Mouse (Mus musculus): ENCODE measurements around the gene Tet2. TPM values are rescaled to one million over a fixed set of nuclear protein-coding genes. Genes with fewer than 3 reads are reported as not detected.
A peak's percentile ranks its signal among the peaks of the same experiment; 100 is the strongest.

Gene Tet2
- polyA plus RNA-seq, 1 experiment from 2014 or later: 15.4 TPM

GRCm38 (mm10) chr3:133518801-133519200 is 26.1 kb downstream of the Tet2 start:
- H3K9ac ChIP-seq (ENCODE audit: low read depth, low read length): no peak overlapping the region
- H3K4me3 ChIP-seq (ENCODE audit: low read depth, low read length): no peak overlapping the region
- ATAC-seq (ENCODE audit: low read depth) (no peak), DNase-seq (ENCODE audit: low spot score) (no peak)
- no peak overlapping the region for H3K4me2 ChIP-seq (ENCODE audit: low read depth, low read length)
- H3K36me3 ChIP-seq (ENCODE audit: control insufficient read depth, insufficient read depth, low read length): peaks cover 23% of the 10 kb centered on the region
- H3K9me3 ChIP-seq (ENCODE audit: control insufficient read depth, low read length): no peaks in the 10 kb centered on the region
- H3K4me1 ChIP-seq (ENCODE audit: control insufficient read depth, insufficient read depth, low read length): 0 out of 2 replicates have a peak, but pooled peaks cover 3% of the 10 kb centered on the region
- H3K27me3 ChIP-seq (replicated peaks; ENCODE audit: control insufficient read depth, insufficient read depth, low read length): no peaks in the 10 kb centered on the region
- 79% methylated on average over 3 of the region's 3 CpGs for WGBS
- H3K27ac ChIP-seq (replicated peaks; ENCODE audit: low read depth, low read length): no peak overlapping the region

GRCm38 (mm10) chr3:133518116-133518515 is 26.8 kb downstream of the Tet2 start:
- Histone ChIP-seq H3K9ac (ENCODE audit: low read depth, low read length) (no peak overlapping the region), H3K36me3 (ENCODE audit: control insufficient read depth, insufficient read depth, low read length) (peaks cover 23% of the 10 kb centered on the region), H3K4me3 (ENCODE audit: low read depth, low read length) (no peak overlapping the region), H3K4me2 (ENCODE audit: low read depth, low read length) (no peak overlapping the region), H3K4me1 (ENCODE audit: control insufficient read depth, insufficient read depth, low read length) (0 out of 2 replicates have a peak, but pooled peaks cover 3% of the 10 kb centered on the region), H3K27me3 (replicated peaks; ENCODE audit: control insufficient read depth, insufficient read depth, low read length) (no peaks in the 10 kb centered on the region), H3K9me3 (ENCODE audit: control insufficient read depth, low read length) (no peaks in the 10 kb centered on the region), H3K27ac (replicated peaks; ENCODE audit: low read depth, low read length) (no peak overlapping the region)
- ATAC-seq (ENCODE audit: low read depth): no peak
- DNase-seq (ENCODE audit: low spot score): no peak
- 84% methylated on average over 6 of the region's 6 CpGs for WGBS

GRCm38 (mm10) chr3:133517406-133517805 is 27.5 kb downstream of the Tet2 start:
- Histone ChIP-seq H3K27me3 (replicated peaks; ENCODE audit: control insufficient read depth, insufficient read depth, low read length) (no peaks in the 10 kb centered on the region), H3K9ac (ENCODE audit: low read depth, low read length) (no peak overlapping the region), H3K4me2 (ENCODE audit: low read depth, low read length) (no peak overlapping the region), H3K9me3 (ENCODE audit: control insufficient read depth, low read length) (no peaks in the 10 kb centered on the region), H3K4me1 (ENCODE audit: control insufficient read depth, insufficient read depth, low read length) (0 out of 2 replicates have a peak, but pooled peaks cover 3% of the 10 kb centered on the region), H3K27ac (replicated peaks; ENCODE audit: low read depth, low read length) (no peak overlapping the region), H3K4me3 (ENCODE audit: low read depth, low read length) (no peak overlapping the region), H3K36me3 (ENCODE audit: control insufficient read depth, insufficient read depth, low read length) (peaks cover 23% of the 10 kb centered on the region)
- DNase-seq (ENCODE audit: low spot score): no peak
- 78% methylated on average over 6 of the region's 6 CpGs for WGBS
- no peak for ATAC-seq (ENCODE audit: low read depth)

- peaks cover 35% of the 10 kb centered on the region for H3K36me3 ChIP-seq (ENCODE audit: control insufficient read depth, insufficient read depth, low read length)
- H3K27ac ChIP-seq (replicated peaks; ENCODE audit: low read depth, low read length): no peak overlapping the region
- 60% methylated on average over 6 of the region's 6 CpGs for WGBS
- H3K9ac ChIP-seq (ENCODE audit: low read depth, low read length): no peak overlapping the region
- H3K9me3 ChIP-seq (ENCODE audit: control insufficient read depth, low read length): no peaks in the 10 kb centered on the region
- no peak overlapping the region for H3K4me2 ChIP-seq (ENCODE audit: low read depth, low read length)
- H3K4me3 ChIP-seq (ENCODE audit: low read depth, low read length): no peak overlapping the region
- peak; percentile 39; the same call in 1 of the 2 replicates for ATAC-seq (ENCODE audit: low read depth)
- no peaks in the 10 kb centered on the region for H3K27me3 ChIP-seq (replicated peaks; ENCODE audit: control insufficient read depth, insufficient read depth, low read length)
- DNase-seq (ENCODE audit: low spot score): peak; percentile 79
- 0 out of 2 replicates have a peak, but pooled peaks cover 3% of the 10 kb centered on the region for H3K4me1 ChIP-seq (ENCODE audit: control insufficient read depth, insufficient read depth, low read length)
Measured at GRCm38 (mm10) chr3:133516137-133516536, 28.8 kb downstream of the Tet2 start.

- Histone ChIP-seq H3K27me3 (replicated peaks; ENCODE audit: control insufficient read depth, insufficient read depth, low read length) (no peaks in the 10 kb centered on the region), H3K4me3 (ENCODE audit: low read depth, low read length) (no peak overlapping the region), H3K9me3 (ENCODE audit: control insufficient read depth, low read length) (no peaks in the 10 kb centered on the region), H3K4me1 (ENCODE audit: control insufficient read depth, insufficient read depth, low read length) (no peaks in the 10 kb centered on the region), H3K4me2 (ENCODE audit: low read depth, low read length) (no peak overlapping the region), H3K36me3 (ENCODE audit: control insufficient read depth, insufficient read depth, low read length) (peaks cover 38% of the 10 kb centered on the region), H3K27ac (replicated peaks; ENCODE audit: low read depth, low read length) (no peak overlapping the region), H3K9ac (ENCODE audit: low read depth, low read length) (no peak overlapping the region)
- 92% methylated on average over 8 of the region's 8 CpGs for WGBS
- no peak for ATAC-seq (ENCODE audit: low read depth)
- no peak for DNase-seq (ENCODE audit: low spot score)
Measured at GRCm38 (mm10) chr3:133515204-133515969, 29.6 kb downstream of the Tet2 start.

- WGBS: 94% methylated on average over 12 of the region's 12 CpGs
- H3K4me2 ChIP-seq (ENCODE audit: low read depth, low read length): no peak overlapping the region
- no peak overlapping the region for H3K27ac ChIP-seq (replicated peaks; ENCODE audit: low read depth, low read length)
- no peaks in the 10 kb centered on the region for H3K27me3 ChIP-seq (replicated peaks; ENCODE audit: control insufficient read depth, insufficient read depth, low read length)
- DNase-seq (ENCODE audit: low spot score) (no peak), ATAC-seq (ENCODE audit: low read depth) (no peak)
- H3K36me3 ChIP-seq (ENCODE audit: control insufficient read depth, insufficient read depth, low read length): peaks cover 43% of the 10 kb centered on the region
- H3K9me3 ChIP-seq (ENCODE audit: control insufficient read depth, low read length): no peaks in the 10 kb centered on the region
- no peak overlapping the region for H3K9ac ChIP-seq (ENCODE audit: low read depth, low read length)
- no peak overlapping the region for H3K4me3 ChIP-seq (ENCODE audit: low read depth, low read length)
- H3K4me1 ChIP-seq (ENCODE audit: control insufficient read depth, insufficient read depth, low read length): no peaks in the 10 kb centered on the region
Measured at GRCm38 (mm10) chr3:133514290-133514689, 30.6 kb downstream of the Tet2 start.

GRCm38 (mm10) chr3:133513475-133513874 is 31.5 kb downstream of the Tet2 start:
- no peak overlapping the region for H3K27ac ChIP-seq (replicated peaks; ENCODE audit: low read depth, low read length)
- no peak overlapping the region for H3K4me2 ChIP-seq (ENCODE audit: low read depth, low read length)
- H3K27me3 ChIP-seq (replicated peaks; ENCODE audit: control insufficient read depth, insufficient read depth, low read length): no peaks in the 10 kb centered on the region
- no peak overlapping the region for H3K4me3 ChIP-seq (ENCODE audit: low read depth, low read length)
- peaks cover 43% of the 10 kb centered on the region for H3K36me3 ChIP-seq (ENCODE audit: control insufficient read depth, insufficient read depth, low read length)
- H3K4me1 ChIP-seq (ENCODE audit: control insufficient read depth, insufficient read depth, low read length): no peaks in the 10 kb centered on the region
- no peak overlapping the region for H3K9ac ChIP-seq (ENCODE audit: low read depth, low read length)
- no peaks in the 10 kb centered on the region for H3K9me3 ChIP-seq (ENCODE audit: control insufficient read depth, low read length)
- WGBS: 81% methylated on average over 7 of the region's 7 CpGs
- ATAC-seq (ENCODE audit: low read depth): no peak
- DNase-seq (ENCODE audit: low spot score): no peak

GRCm38 (mm10) chr3:133510368-133510767 is 34.6 kb downstream of the Tet2 start:
- WGBS: 88% methylated on average over 4 of the region's 4 CpGs
- H3K36me3 ChIP-seq (ENCODE audit: control insufficient read depth, insufficient read depth, low read length): peaks cover 39% of the 10 kb centered on the region
- H3K9ac ChIP-seq (ENCODE audit: low read depth, low read length): no peak overlapping the region
- no peaks in the 10 kb centered on the region for H3K4me1 ChIP-seq (ENCODE audit: control insufficient read depth, insufficient read depth, low read length)
- H3K9me3 ChIP-seq (ENCODE audit: control insufficient read depth, low read length): no peaks in the 10 kb centered on the region
- H3K27ac ChIP-seq (replicated peaks; ENCODE audit: low read depth, low read length): no peak overlapping the region
- ATAC-seq (ENCODE audit: low read depth) (no peak), DNase-seq (ENCODE audit: low spot score) (no peak)
- no peak overlapping the region for H3K4me3 ChIP-seq (ENCODE audit: low read depth, low read length)
- no peak overlapping the region for H3K4me2 ChIP-seq (ENCODE audit: low read depth, low read length)
- no peaks in the 10 kb centered on the region for H3K27me3 ChIP-seq (replicated peaks; ENCODE audit: control insufficient read depth, insufficient read depth, low read length)

- H3K4me3 ChIP-seq (ENCODE audit: low read depth, low read length): no peak overlapping the region
- no peak overlapping the region for H3K27ac ChIP-seq (replicated peaks; ENCODE audit: low read depth, low read length)
- H3K36me3 ChIP-seq (ENCODE audit: control insufficient read depth, insufficient read depth, low read length): peaks cover 33% of the 10 kb centered on the region
- no peak overlapping the region for H3K9ac ChIP-seq (ENCODE audit: low read depth, low read length)
- no peaks in the 10 kb centered on the region for H3K27me3 ChIP-seq (replicated peaks; ENCODE audit: control insufficient read depth, insufficient read depth, low read length)
- no peaks in the 10 kb centered on the region for H3K4me1 ChIP-seq (ENCODE audit: control insufficient read depth, insufficient read depth, low read length)
- no peaks in the 10 kb centered on the region for H3K9me3 ChIP-seq (ENCODE audit: control insufficient read depth, low read length)
- no peak for DNase-seq (ENCODE audit: low spot score)
- no peak for ATAC-seq (ENCODE audit: low read depth)
- H3K4me2 ChIP-seq (ENCODE audit: low read depth, low read length): no peak overlapping the region
- 78% methylated on average over 2 of the region's 2 CpGs for WGBS
Measured at GRCm38 (mm10) chr3:133509796-133510195, 35.1 kb downstream of the Tet2 start.
